Mouse (Mus musculus): ENCODE results near the gene Stat5a.

Gene Stat5a

GRCm38 (mm10) chr11:100904580-100905351, 45.6 kb downstream of the Stat5a start:
- no peak for DNase-seq

GRCm38 (mm10) chr11:100905929-100906328, 46.8 kb downstream of the Stat5a start:
- no peak for DNase-seq

- no peak for DNase-seq
Measured at GRCm38 (mm10) chr11:100906885-100907284, 47.7 kb downstream of the Stat5a start.

- DNase-seq, result no peak
Measured at GRCm38 (mm10) chr11:100908112-100908511, 49.0 kb downstream of the Stat5a start.

GRCm38 (mm10) chr11:100908567-100908966, 49.4 kb downstream of the Stat5a start:
- DNase-seq, result no peak

GRCm38 (mm10) chr11:100912401-100913155, 53.4 kb downstream of the Stat5a start:
- no peak for DNase-seq

- DNase-seq, result no peak
Measured at GRCm38 (mm10) chr11:100914415-100914814, 55.3 kb downstream of the Stat5a start.

GRCm38 (mm10) chr11:100915063-100915462, 55.9 kb downstream of the Stat5a start:
- DNase-seq, result no peak

GRCm38 (mm10) chr11:100916432-100916971, 57.4 kb downstream of the Stat5a start:
- DNase-seq, result no peak

- DNase-seq, result no peak
Measured at GRCm38 (mm10) chr11:100918007-100918406, 58.9 kb downstream of the Stat5a start.

- no peak for DNase-seq
Measured at GRCm38 (mm10) chr11:100920887-100921624, 61.9 kb downstream of the Stat5a start.

- DNase-seq, result no peak
Measured at GRCm38 (mm10) chr11:100924386-100924919, 65.3 kb downstream of the Stat5a start.

GRCm38 (mm10) chr11:100927386-100927785, 68.2 kb downstream of the Stat5a start:
- no peak for DNase-seq

GRCm38 (mm10) chr11:100930611-100931010, 71.5 kb downstream of the Stat5a start:
- DNase-seq, result peak; percentile 12 to 15

- DNase-seq, result peak; percentile 55 to 67
Measured at GRCm38 (mm10) chr11:100931254-100931921, 72.2 kb downstream of the Stat5a start.
